Mouse (Mus musculus): Measurements from ENCODE around the gene Zfp260. TPM values are rescaled to one million over a fixed set of nuclear protein-coding genes. Genes with fewer than 3 reads are reported as not detected.

Zfp260 gene
- total RNA-seq, 2 experiments from 2014 or later: 54.7 to 62.8 TPM

GRCm38 (mm10) chr7:30121308-30122187, 27.0 kb downstream of the Zfp260 start, which contains the start of gene Zfp382:
TSS of gene Zfp382 (plus strand) at chr7:30121942.
- DNase-seq (ENCODE audit: low spot score in 2 of 2): peak; percentile 89 to 92

- no peak for DNase-seq (ENCODE audit: low spot score in 2 of 2)
These were observed 27.6 kb downstream of the Zfp260 start for GRCm38 (mm10) chr7:30122188-30122530.

GRCm38 (mm10) chr7:30129900-30130299, 35.3 kb downstream of the Zfp260 start:
- no peak for DNase-seq (ENCODE audit: low spot score in 2 of 2)

DNA sequence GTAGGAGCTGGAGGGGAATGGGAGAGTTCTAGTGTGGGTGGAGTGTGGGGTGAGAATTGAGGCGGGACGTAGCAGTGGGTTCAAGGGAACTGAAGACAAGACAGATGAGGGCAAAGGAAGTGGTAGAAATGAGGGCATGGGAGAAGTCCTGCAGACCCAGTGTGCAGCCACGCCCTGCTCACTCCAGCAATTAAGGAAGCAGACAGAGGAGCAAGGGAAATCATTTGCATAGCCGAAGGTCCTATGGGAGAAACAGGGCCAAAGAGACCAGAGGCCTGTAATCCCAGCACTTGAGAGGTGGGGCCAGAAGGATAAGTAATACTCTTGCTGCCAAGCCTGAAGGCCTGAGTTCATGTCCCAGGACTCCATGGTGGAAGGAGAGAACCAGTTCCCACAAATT, 37.8 kb downstream of the Zfp260 start:
- no peak for DNase-seq (ENCODE audit: low spot score in 2 of 2)

GRCm38 (mm10) chr7:30136826-30137225, 42.2 kb downstream of the Zfp260 start:
- DNase-seq (ENCODE audit: low spot score in 2 of 2): no peak

- DNase-seq (ENCODE audit: low spot score in 2 of 2): no peak
These were observed 48.6 kb downstream of the Zfp260 start for GRCm38 (mm10) chr7:30143170-30143554.

GRCm38 (mm10) chr7:30143555-30144209, 49.1 kb downstream of the Zfp260 start:
- DNase-seq (ENCODE audit: low spot score in 2 of 2): peak; percentile 80 to 83

- no peak for DNase-seq (ENCODE audit: low spot score in 2 of 2)
These were observed 52.4 kb downstream of the Zfp260 start for GRCm38 (mm10) chr7:30147011-30147410.

DNA sequence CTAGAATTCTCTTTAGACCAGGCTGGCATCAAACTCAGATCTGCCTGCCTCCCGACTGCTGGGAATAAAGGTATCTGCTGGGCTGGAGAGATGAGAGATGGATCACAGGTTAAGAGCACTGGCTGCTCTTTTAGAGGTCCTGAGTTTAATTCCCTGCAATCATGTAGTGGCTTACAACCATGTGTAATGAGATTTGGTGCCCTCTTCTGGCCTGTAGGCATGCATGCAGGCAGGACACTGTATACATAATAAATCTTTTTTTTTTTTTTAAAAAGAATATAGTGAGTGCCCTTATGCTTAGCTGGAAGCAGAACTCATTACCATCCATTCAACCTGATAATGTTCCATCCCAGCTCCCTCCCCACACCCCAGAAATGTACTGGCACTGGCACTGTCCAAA, 59.5 kb downstream of the Zfp260 start:
- no peak for DNase-seq (ENCODE audit: low spot score in 2 of 2)

GRCm38 (mm10) chr7:30155507-30155906, 60.9 kb downstream of the Zfp260 start:
- no peak for DNase-seq (ENCODE audit: low spot score in 2 of 2)

Small RNA genes within 50 kb of the gene (microRNA-seq; reads per million reads assigned to microRNA genes)
- gene Gm23368: 0 reads per million in 2 experiments

Other genes starting within 250 kb of the Zfp260 start
- 10 to 100 TPM; 17.1 to 24.1 TPM for gene Zfp940, start 241.1 kb upstream of the Zfp260 start, total RNA-seq (2021)
- gene Zfp420, start 234.8 kb upstream of the Zfp260 start, total RNA-seq (2021): 10 to 100 TPM; 14.0 to 14.4 TPM
- gene Zfp27, start 188.2 kb upstream of the Zfp260 start, total RNA-seq (2021): 10 to 100 TPM; 20.0 to 21.3 TPM
- 1 to 10 TPM; 9.0 to 9.3 TPM for gene Zfp383, start 186.6 kb upstream of the Zfp260 start, total RNA-seq (2021)
- 10 to 100 TPM; 21.3 to 22.0 TPM for gene Zfp74, start 140.7 kb upstream of the Zfp260 start, total RNA-seq (2021)
- gene Zfp568, start 110.8 kb upstream of the Zfp260 start, total RNA-seq (2021): 1 to 10 TPM; 4.7 to 5.9 TPM
- 1 to 10 TPM; 8.5 to 8.7 TPM for gene Zfp14, start 43.4 kb upstream of the Zfp260 start, total RNA-seq (2021)
- 1 to 10 TPM; 3.2 to 4.1 TPM for gene Zfp82, start 21.9 kb upstream of the Zfp260 start, total RNA-seq (2021)
- 1 to 10 TPM in 1 of 2 experiments, not detected in 1; 2.2 TPM for gene Gm26920, start 4.4 kb upstream of the Zfp260 start, total RNA-seq (2021)
- gene Zfp566, start 4.2 kb upstream of the Zfp260 start, total RNA-seq (2021): 10 to 100 TPM; 10.3 to 13.1 TPM
- gene Zfp382, start 27.2 kb downstream of the Zfp260 start, total RNA-seq (2021): 10 to 100 TPM; 28.0 to 32.8 TPM
- gene Zfp146, start 75.0 kb downstream of the Zfp260 start, total RNA-seq (2021): 10 to 100 TPM; 52.7 to 56.3 TPM
- gene Cox7a1, start 89.4 kb downstream of the Zfp260 start, total RNA-seq (2021): 1 to 10 TPM; 5.3 to 5.6 TPM
- gene Capns1, start 104.0 kb downstream of the Zfp260 start, total RNA-seq (2021): 100 to 1,000 TPM; 215 to 229 TPM
- gene Polr2i, start 137.2 kb downstream of the Zfp260 start, total RNA-seq (2021): 10 to 100 TPM; 57.5 to 71.1 TPM
- gene Tbcb, start 137.5 kb downstream of the Zfp260 start, total RNA-seq (2021): 100 to 1,000 TPM; 157 to 171 TPM
- gene Ovol3, start 140.9 kb downstream of the Zfp260 start, total RNA-seq (2021): not detected
- gene Thap8, start 185.3 kb downstream of the Zfp260 start, total RNA-seq (2021): under 1 TPM in 1 of 2 experiments, not detected in 1; 0.27 TPM
- 1 to 10 TPM; 2.5 to 4.5 TPM for gene Wdr62, start 185.6 kb downstream of the Zfp260 start, total RNA-seq (2021)
- gene Clip3, start 197.0 kb downstream of the Zfp260 start, total RNA-seq (2021): 100 to 1,000 TPM; 572 to 600 TPM
- 10 to 100 TPM; 41.6 to 45.5 TPM for gene Alkbh6, start 213.9 kb downstream of the Zfp260 start, total RNA-seq (2021)
- gene Syne4, start 220.0 kb downstream of the Zfp260 start, total RNA-seq (2021): 1 to 10 TPM; 3.2 to 6.4 TPM
- under 1 TPM; 0.48 to 0.69 TPM for gene E130208F15Rik, start 227.0 kb downstream of the Zfp260 start, total RNA-seq (2021)
- 1 to 10 TPM; 7.8 to 9.4 TPM for gene Sdhaf1, start 229.1 kb downstream of the Zfp260 start, total RNA-seq (2021)